Mouse (Mus musculus) liver, embryonic 16.5 days (tissue): Measurements from ENCODE around the gene Tnni3k. TPM values are rescaled to one million over a fixed set of nuclear protein-coding genes. Genes with fewer than 3 reads are reported as not detected.
A peak's percentile ranks its signal among the peaks of the same experiment; 100 is the strongest.

Experiments
- ATAC-seq: fragments of 200-750 bp; cut with Nextera tagmentation; 2 replicates; pipeline ENCODE4 v1.8.0; 2017; ENCODE audit warnings: low read depth, mild to moderate bottlenecking, moderate number of reproducible peaks, moderate library complexity
- H3K27ac ChIP-seq: fragments of 300-500 bp; sonication (generic); 2 replicates; pipeline ENCODE4 v1.5.1; 2014; ENCODE audit warnings: mild to moderate bottlenecking, low read length
- H3K27me3 ChIP-seq: fragments of 300-500 bp; sonication (generic); 2 replicates; pipeline ENCODE4 v1.6.1; 2014; ENCODE audit warnings: low read depth, low read length, mixed read lengths; ENCODE audit not compliant: control insufficient read depth, insufficient read depth
- H3K36me3 ChIP-seq: fragments of 300-500 bp; sonication (generic); 2 replicates; pipeline ENCODE4 v1.6.1; 2014; ENCODE audit warnings: mild to moderate bottlenecking; ENCODE audit not compliant: control insufficient read depth, insufficient read depth
- H3K4me1 ChIP-seq: fragments of 300-500 bp; sonication (generic); 2 replicates; pipeline ENCODE4 v1.6.1; 2014; ENCODE audit warnings: low read depth, low read length, mixed read lengths; ENCODE audit not compliant: control insufficient read depth
- H3K4me2 ChIP-seq: fragments of 300-500 bp; sonication (generic); 2 replicates; pipeline ENCODE4 v1.6.1; 2014; ENCODE audit warnings: low read depth, low read length, mixed read lengths
- H3K4me3 ChIP-seq: fragments of 300-500 bp; sonication (generic); 2 replicates; pipeline ENCODE4 v1.5.1; 2014; ENCODE audit warnings: low read depth, mild to moderate bottlenecking, low read length
- H3K9ac ChIP-seq: fragments of 300-500 bp; sonication (generic); 2 replicates; pipeline ENCODE4 v1.6.1; 2014; ENCODE audit warnings: low read depth, low read length
- H3K9me3 ChIP-seq: fragments of 300-500 bp; sonication (generic); replicated peaks from 2 replicates; pipeline ENCODE4 v1.6.1; 2016; ENCODE audit warnings: low read length; ENCODE audit not compliant: control insufficient read depth
- WGBS: fragments of 180-500 bp; shearing (Covaris S2); extraction: QIAGEN DNeasy Blood & Tissue Kit; methylation state at CpG from one replicate; pipeline ENCODE4 v1.1.7; 2014; ENCODE audit not compliant: insufficient replicate concordance; 5-methylcytosine and 5-hydroxymethylcytosine counted together
- polyA plus RNA-seq: library from polyadenylated mRNA; unstranded; fragments of >200 nt; fragmentation: Nextera tagmentation; extraction: Ambion mirVana; gene quantifications from 2 replicates; pipeline ENCODE4 v1.2.1, GENCODE M21; 2015

The Tnni3k gene
- polyA plus RNA-seq, 1 experiment from 2014 or later: not detected

GRCm38 (mm10) chr3:154896737-154897136 lies 158.5 kb downstream of the Tnni3k start:
- 47% methylated on average over 7 of the region's 7 CpGs for WGBS
- Histone ChIP-seq H3K4me1 (no peaks in the 10 kb centered on the region), H3K9me3 (no peaks in the 10 kb centered on the region), H3K36me3 (no peaks in the 10 kb centered on the region), H3K4me3 (no peak overlapping the region), H3K27ac (no peak overlapping the region), H3K4me2 (no peak overlapping the region), H3K27me3 (no peaks in the 10 kb centered on the region), H3K9ac (no peak overlapping the region)
- 0 out of 2 replicates have a peak, but pooled peaks have one; percentile 21 for ATAC-seq

- H3K4me3 ChIP-seq: no peak overlapping the region
- 53% methylated on average over 3 of the region's 3 CpGs for WGBS
- no peak for ATAC-seq
Observed at GRCm38 (mm10) chr3:154893225-154893624, 162.0 kb downstream of the Tnni3k start.

GRCm38 (mm10) chr3:154885452-154885851 lies 169.8 kb downstream of the Tnni3k start:
- Histone ChIP-seq H3K9ac (no peak overlapping the region), H3K27me3 (no peaks in the 10 kb centered on the region), H3K4me3 (no peak overlapping the region), H3K27ac (no peak overlapping the region), H3K36me3 (no peaks in the 10 kb centered on the region), H3K4me1 (no peaks in the 10 kb centered on the region), H3K4me2 (no peak overlapping the region), H3K9me3 (no peaks in the 10 kb centered on the region)
- 0 out of 2 replicates have a peak, but pooled peaks have one; percentile 11 for ATAC-seq
- 12% methylated on average over 5 of the region's 5 CpGs for WGBS

More at GRCm38 (mm10) chr3:154893225-154893624, 162.0 kb downstream of the Tnni3k start:
- no peaks in the 10 kb centered on the region for H3K4me1 ChIP-seq
- H3K4me2 ChIP-seq: no peak overlapping the region
- no peak overlapping the region for H3K9ac ChIP-seq
- no peak overlapping the region for H3K27ac ChIP-seq
- no peaks in the 10 kb centered on the region for H3K9me3 ChIP-seq
- no peaks in the 10 kb centered on the region for H3K27me3 ChIP-seq
- no peaks in the 10 kb centered on the region for H3K36me3 ChIP-seq

GRCm38 (mm10) chr3:154885048-154885447 lies 170.2 kb downstream of the Tnni3k start:
- H3K4me1 ChIP-seq: no peaks in the 10 kb centered on the region
- WGBS: 7% methylated on average over 5 of the region's 5 CpGs
- no peak overlapping the region for H3K4me2 ChIP-seq
- H3K27me3 ChIP-seq: no peaks in the 10 kb centered on the region
- no peak overlapping the region for H3K9ac ChIP-seq
- H3K27ac ChIP-seq: no peak overlapping the region
- H3K36me3 ChIP-seq: no peaks in the 10 kb centered on the region
- H3K4me3 ChIP-seq: no peak overlapping the region
- ATAC-seq: peak; percentile 48; the same call in 1 of the 2 replicates
- no peaks in the 10 kb centered on the region for H3K9me3 ChIP-seq

GRCm38 (mm10) chr3:154881428-154881986 lies 173.7 kb downstream of the Tnni3k start:
- Histone ChIP-seq H3K4me2 (no peak overlapping the region), H3K36me3 (no peaks in the 10 kb centered on the region), H3K9me3 (no peaks in the 10 kb centered on the region), H3K27ac (no peak overlapping the region), H3K4me3 (no peak overlapping the region), H3K9ac (no peak overlapping the region), H3K4me1 (no peaks in the 10 kb centered on the region), H3K27me3 (no peaks in the 10 kb centered on the region)
- ATAC-seq: no peak
- WGBS: 14% methylated on average over 2 of the region's 2 CpGs

GRCm38 (mm10) chr3:154880536-154880939 lies 174.7 kb downstream of the Tnni3k start:
- H3K4me3 ChIP-seq: no peak overlapping the region
- H3K9ac ChIP-seq: no peak overlapping the region
- H3K9me3 ChIP-seq: no peaks in the 10 kb centered on the region
- H3K27ac ChIP-seq: no peak overlapping the region
- H3K36me3 ChIP-seq: no peaks in the 10 kb centered on the region
- no peak for ATAC-seq
- no peaks in the 10 kb centered on the region for H3K27me3 ChIP-seq
- H3K4me1 ChIP-seq: no peaks in the 10 kb centered on the region
- no peak overlapping the region for H3K4me2 ChIP-seq
- WGBS: 58% methylated on average over 4 of the region's 4 CpGs

GRCm38 (mm10) chr3:154880108-154880507 lies 175.1 kb downstream of the Tnni3k start:
- Histone ChIP-seq H3K9ac (no peak overlapping the region), H3K4me1 (no peaks in the 10 kb centered on the region), H3K36me3 (no peaks in the 10 kb centered on the region), H3K4me2 (no peak overlapping the region), H3K4me3 (no peak overlapping the region), H3K9me3 (no peaks in the 10 kb centered on the region), H3K27me3 (no peaks in the 10 kb centered on the region), H3K27ac (no peak overlapping the region)
- ATAC-seq: no peak
- 63% methylated on average over 5 of the region's 5 CpGs for WGBS

GRCm38 (mm10) chr3:154879515-154879914 lies 175.7 kb downstream of the Tnni3k start:
- 27% methylated on average over 2 of the region's 2 CpGs for WGBS
- no peaks in the 10 kb centered on the region for H3K36me3 ChIP-seq
- no peaks in the 10 kb centered on the region for H3K9me3 ChIP-seq
- ATAC-seq: no peak
- no peaks in the 10 kb centered on the region for H3K4me1 ChIP-seq
- H3K27me3 ChIP-seq: no peaks in the 10 kb centered on the region
- no peak overlapping the region for H3K4me2 ChIP-seq
- no peak overlapping the region for H3K4me3 ChIP-seq
- H3K27ac ChIP-seq: no peak overlapping the region
- no peak overlapping the region for H3K9ac ChIP-seq

- H3K27ac ChIP-seq: no peak overlapping the region
- no peaks in the 10 kb centered on the region for H3K27me3 ChIP-seq
- no peaks in the 10 kb centered on the region for H3K4me1 ChIP-seq
- no peaks in the 10 kb centered on the region for H3K36me3 ChIP-seq
- ATAC-seq: peak; percentile 11; the same call in 1 of the 2 replicates
- 53% methylated on average over 1 of the region's 1 CpGs for WGBS
- H3K9me3 ChIP-seq: no peaks in the 10 kb centered on the region
- no peak overlapping the region for H3K4me2 ChIP-seq
- no peak overlapping the region for H3K4me3 ChIP-seq
- H3K9ac ChIP-seq: no peak overlapping the region
Observed at GRCm38 (mm10) chr3:154879080-154879479, 176.1 kb downstream of the Tnni3k start.
